ENCODE assay signal across 10 mouse cellular contexts in genomic region chr17:27153773-27154193, GRCm38 (mm10). TPM values are rescaled to one million over a fixed set of nuclear protein-coding genes. Genes with fewer than 3 reads are reported as not detected.
DNase-seq lines count a peak whose midpoint lies in the region; ATAC-seq and TF ChIP-seq lines count a peak whose summit lies in the region.
"Had no signal": no experiment of that assay in that cellular context is flagged by ENCODE, and none has a peak within 500 bp of the region (broad histone marks: within the 10 kb centered on the region; RNA-seq: fewer than 3 reads in every experiment).

No protein-coding gene starts in this region.

- TF ChIP-seq POLR2A in bone marrow, adult 2 months (IDR thresholded peaks at IDR 0.05; ENCODE audit: borderline replicate concordance, control insufficient read depth, low read depth, low read length): no peak

- TF ChIP-seq CTCF in lung, embryonic 14.5 days (IDR thresholded peaks at IDR 0.05; ENCODE audit: low read depth): no peak
- TF ChIP-seq CTCF in bone marrow, adult 2 months (IDR thresholded peaks at IDR 0.05; ENCODE audit: control insufficient read depth, insufficient read depth, low read length): no peak

- H3K9me3 ChIP-seq in lung, embryonic 14.5 days (ENCODE audit: low read depth, low read length): no peaks in the 10 kb centered on the region
- H3K9me3 ChIP-seq in heart, embryonic 14.5 days (ENCODE audit: control insufficient read depth, low read length): no peaks in the 10 kb centered on the region
- no peaks in the 10 kb centered on the region for H3K9me3 ChIP-seq in neural tube, embryonic 15.5 days (replicated peaks)

- H3K36me3 ChIP-seq in lung, embryonic 14.5 days (ENCODE audit: insufficient read depth): no peaks in the 10 kb centered on the region
- no peaks in the 10 kb centered on the region for H3K36me3 ChIP-seq in heart, embryonic 14.5 days (ENCODE audit: control insufficient read depth, insufficient read depth, low read length)
- H3K36me3 ChIP-seq in neural tube, embryonic 15.5 days: no peaks in the 10 kb centered on the region

- no peak overlapping the region for H3K4me3 ChIP-seq in lung, embryonic 14.5 days (ENCODE audit: low read depth, low read length)
- H3K4me3 ChIP-seq in bone marrow, adult 2 months (replicated peaks; ENCODE audit: control insufficient read depth, low read depth, low read length): no peak overlapping the region
- H3K4me3 ChIP-seq in heart, embryonic 14.5 days (ENCODE audit: control insufficient read depth in 1 of 2, insufficient read depth in 1 of 2, low read depth in 1 of 2, low read length in 2 of 2): no peak overlapping the region
- no peak overlapping the region for H3K4me3 ChIP-seq in neural tube, embryonic 15.5 days (replicated peaks)

- 44% methylated on average over 9 of the region's 9 CpGs for WGBS in lung, embryonic 14.5 days
- 76% methylated on average over 9 of the region's 9 CpGs for WGBS in bone marrow, adult 2 months
- 27% methylated on average over 9 of the region's 9 CpGs for WGBS in heart, embryonic 14.5 days
- 56% methylated on average over 9 of the region's 9 CpGs for WGBS in neural tube, embryonic 15.5 days

- DNase-seq in lung, embryonic 14.5 days: peak; percentile 25
- DNase-seq in lung, postnatal 36 days: no peak
- no peak for DNase-seq in kidney, postnatal 36 days
- DNase-seq in kidney, postnatal 4 days: no peak
- DNase-seq in spleen, adult 18-20 months: no peak
- DNase-seq: lung, postnatal 14 days had no signal

- H3K27ac ChIP-seq in lung, embryonic 14.5 days (ENCODE audit: low read depth): no peak overlapping the region; the same call in 1 of the 2 replicates
- peak overlapping the region; percentile 76 for H3K27ac ChIP-seq in bone marrow, adult 2 months (ENCODE audit: control insufficient read depth, insufficient read depth, low read depth, low read length, poor library complexity)
- peak overlapping the region; percentile 45 to 70 for H3K27ac ChIP-seq in heart, embryonic 14.5 days (replicated peaks in 1 of 2; ENCODE audit: control insufficient read depth in 1 of 2, insufficient read depth in 1 of 2, low read depth in 2 of 2, low read length in 2 of 2)
- peak overlapping the region; percentile 15; the same call in 1 of the 2 replicates for H3K27ac ChIP-seq in neural tube, embryonic 15.5 days (replicated peaks)

- no peaks in the 10 kb centered on the region for H3K27me3 ChIP-seq in lung, embryonic 14.5 days (ENCODE audit: insufficient read depth, low read length)
- H3K27me3 ChIP-seq in heart, embryonic 14.5 days (ENCODE audit: control insufficient read depth, insufficient read depth, low read length): 0 out of 2 replicates have a peak, but pooled peaks cover 5% of the 10 kb centered on the region
- no peaks in the 10 kb centered on the region for H3K27me3 ChIP-seq in neural tube, embryonic 15.5 days (replicated peaks)

- H3K4me2 ChIP-seq in lung, embryonic 14.5 days: no peak overlapping the region
- H3K4me2 ChIP-seq in heart, embryonic 14.5 days (ENCODE audit: low read length): no peak overlapping the region
- no peak overlapping the region for H3K4me2 ChIP-seq in neural tube, embryonic 15.5 days

- H3K4me1 ChIP-seq in lung, embryonic 14.5 days (ENCODE audit: insufficient read depth): no peaks in the 10 kb centered on the region
- H3K4me1 ChIP-seq in bone marrow, adult 2 months (ENCODE audit: control insufficient read depth, insufficient read depth, low read length): peaks cover 4% of the 10 kb centered on the region
- H3K4me1 ChIP-seq in heart, embryonic 14.5 days (ENCODE audit: control insufficient read depth in 2 of 2, insufficient read depth in 2 of 2, low read length in 2 of 2): peaks cover 19 to 35% of the 10 kb centered on the region in 2 experiments
- H3K4me1 ChIP-seq in neural tube, embryonic 15.5 days: peaks cover 22% of the 10 kb centered on the region

- no peak for ATAC-seq in lung, embryonic 14.5 days (ENCODE audit: insufficient read depth)
- peak; percentile 25; the same call in 1 of the 2 replicates for ATAC-seq in heart, embryonic 14.5 days (ENCODE audit: insufficient number of reproducible peaks, insufficient read depth, low FRiP score, low read depth)
- ATAC-seq in neural tube, embryonic 15.5 days (ENCODE audit: low FRiP score): no peak
- ATAC-seq: forebrain, embryonic 14.5 days had no signal

- no peak overlapping the region for H3K9ac ChIP-seq in lung, embryonic 14.5 days
- peak overlapping the region; percentile 18; the same call in 1 of the 2 replicates for H3K9ac ChIP-seq in heart, embryonic 14.5 days (ENCODE audit: low read length)
- no peak overlapping the region for H3K9ac ChIP-seq in neural tube, embryonic 15.5 days (replicated peaks)

RNA-seq across cellular contexts. Expression of gene Ip6k3, which starts 13.8 kb away (rescaled TPM):
- polyA plus RNA-seq in lung, embryonic 14.5 days (2014; fragmentation: Nextera tagmentation; extraction: Ambion mirVana): 0.08 TPM in 1 of 2 replicates, not detected in the other
- polyA plus RNA-seq in bone marrow, adult 2 months (2011; ENCODE audit: insufficient read depth, insufficient read length, low replicate concordance, missing spikeins): not detected in 2 replicates
- polyA plus RNA-seq in heart, embryonic 14.5 days (2014; fragmentation: Nextera tagmentation; extraction: Ambion mirVana): 0.22 and 0.32 TPM in 2 replicates
- 0.23 and 0.40 TPM in 2 replicates for polyA plus RNA-seq in neural tube, embryonic 15.5 days (2015; fragmentation: Nextera tagmentation; extraction: Ambion mirVana)

RNA-seq across cellular contexts. Expression of gene Uqcc2, which starts 20.1 kb away (rescaled TPM):
- polyA plus RNA-seq in lung, embryonic 14.5 days (2014; fragmentation: Nextera tagmentation; extraction: Ambion mirVana): 309 and 315 TPM in 2 replicates
- 53.9 and 105 TPM in 2 replicates for polyA plus RNA-seq in bone marrow, adult 2 months (2011; ENCODE audit: insufficient read depth, insufficient read length, low replicate concordance, missing spikeins)
- polyA plus RNA-seq in heart, embryonic 14.5 days (2014; fragmentation: Nextera tagmentation; extraction: Ambion mirVana): 307 and 339 TPM in 2 replicates
- polyA plus RNA-seq in neural tube, embryonic 15.5 days (2015; fragmentation: Nextera tagmentation; extraction: Ambion mirVana): 349 and 390 TPM in 2 replicates

RNA-seq across cellular contexts. Expression of gene Lemd2, which starts 50.5 kb away (rescaled TPM):
- polyA plus RNA-seq in lung, embryonic 14.5 days (2014; fragmentation: Nextera tagmentation; extraction: Ambion mirVana): 18.1 and 20.4 TPM in 2 replicates
- 31.2 and 46.3 TPM in 2 replicates for polyA plus RNA-seq in bone marrow, adult 2 months (2011; ENCODE audit: insufficient read depth, insufficient read length, low replicate concordance, missing spikeins)
- polyA plus RNA-seq in heart, embryonic 14.5 days (2014; fragmentation: Nextera tagmentation; extraction: Ambion mirVana): 9.1 and 12.8 TPM in 2 replicates
- polyA plus RNA-seq in neural tube, embryonic 15.5 days (2015; fragmentation: Nextera tagmentation; extraction: Ambion mirVana): 16.9 and 19.7 TPM in 2 replicates
